8 mouse cellular contexts compared by ENCODE assay signal in genomic region chr13:54564232-54565200, GRCm38 (mm10). TPM values are rescaled to one million over a fixed set of nuclear protein-coding genes. Genes with fewer than 3 reads are reported as not detected.
DNase-seq lines count a peak whose midpoint lies in the region; ATAC-seq and TF ChIP-seq lines count a peak whose summit lies in the region.

No protein-coding gene starts in this region.

- H3K27ac ChIP-seq in left cerebral cortex, adult 2 months, result peak overlapping the region; percentile 90
- no peak overlapping the region for H3K27ac ChIP-seq in forebrain, embryonic 11.5 days (ENCODE audit: low read depth, low read length)
- H3K27ac ChIP-seq in limb, embryonic 10.5 days, result peak overlapping the region; percentile 88
- peak overlapping the region; percentile 88 for H3K27ac ChIP-seq in neural tube, embryonic 15.5 days (replicated peaks)

- no peaks in the 10 kb centered on the region for H3K27me3 ChIP-seq in forebrain, embryonic 11.5 days (ENCODE audit: control insufficient read depth, insufficient read depth, low read length)
- no peaks in the 10 kb centered on the region for H3K27me3 ChIP-seq in limb, embryonic 10.5 days (ENCODE audit: low read depth, poor library complexity, severe bottlenecking)
- H3K27me3 ChIP-seq in neural tube, embryonic 15.5 days (replicated peaks), result no peaks in the 10 kb centered on the region

- peak overlapping the region; percentile 91 for H3K9ac ChIP-seq in forebrain, embryonic 11.5 days (ENCODE audit: low read length)
- H3K9ac ChIP-seq in neural tube, embryonic 15.5 days (replicated peaks), result peak overlapping the region; percentile 96

- H3K36me3 ChIP-seq in forebrain, embryonic 11.5 days (ENCODE audit: control insufficient read depth, insufficient read depth, low read length), result peaks cover 7% of the 10 kb centered on the region; the same call in 1 of the 2 replicates
- peaks cover 44% of the 10 kb centered on the region for H3K36me3 ChIP-seq in limb, embryonic 10.5 days
- peaks cover 34% of the 10 kb centered on the region for H3K36me3 ChIP-seq in neural tube, embryonic 15.5 days

- intact Hi-C loops in left cerebral cortex, adult 2 months (cut with DNase I), result loop anchor here (1.0 to 5.0 kb wide), 3 partner anchors 10 to 97 kb away; partner anchors contain the start of genes Higd2a, Nop16 and Thoc3
- intact Hi-C loops in left cerebral cortex, postnatal 14 days (cut with DNase I), result no loop called here

- no peak for DNase-seq in left cerebral cortex, adult 2 months (ENCODE audit: extremely low spot score in 1 of 2, low spot score in 2 of 2)
- no peak for DNase-seq in left cerebral cortex, postnatal 14 days (ENCODE audit: low spot score in 2 of 2)
- peak; percentile 12 for DNase-seq in NIH3T3 (ENCODE audit: low read depth)
- DNase-seq in forebrain, embryonic 11.5 days (ENCODE audit: low spot score), result no peak
- DNase-seq in limb, embryonic 10.5 days (ENCODE audit: low spot score), result no peak
- DNase-seq in frontal cortex, adult 2 months (ENCODE audit: extremely low spot score in 1 of 2, low spot score in 1 of 2), result no peak
- no peak for DNase-seq in frontal cortex, postnatal 25 days (ENCODE audit: low spot score in 2 of 2)

- peak; percentile 1; the same call in 1 of the 2 replicates for ATAC-seq in forebrain, embryonic 11.5 days (replicated peaks; ENCODE audit: low FRiP score)
- ATAC-seq in neural tube, embryonic 15.5 days (ENCODE audit: low FRiP score), result peak; percentile 69

- peaks cover 6% of the 10 kb centered on the region; the same call in 1 of the 2 replicates for H3K4me1 ChIP-seq in forebrain, embryonic 11.5 days (replicated peaks; ENCODE audit: control insufficient read depth, insufficient read depth, low read length)
- H3K4me1 ChIP-seq in limb, embryonic 10.5 days, result peaks cover 15% of the 10 kb centered on the region
- peaks cover 22% of the 10 kb centered on the region for H3K4me1 ChIP-seq in neural tube, embryonic 15.5 days

- peak overlapping the region; percentile 58 for H3K4me2 ChIP-seq in forebrain, embryonic 11.5 days (ENCODE audit: low read depth, low read length, severe bottlenecking)
- H3K4me2 ChIP-seq in neural tube, embryonic 15.5 days, result peak overlapping the region; percentile 85

- no peak for TF ChIP-seq CTCF in left cerebral cortex, adult 2 months (IDR thresholded peaks at IDR 0.05)

- WGBS in forebrain, embryonic 11.5 days, result 12% methylated on average over 45 of the region's 45 CpGs
- 14% methylated on average over 45 of the region's 45 CpGs for WGBS in limb, embryonic 10.5 days
- 15% methylated on average over 38 of the region's 45 CpGs for WGBS in neural tube, embryonic 15.5 days

- H3K4me3 ChIP-seq in left cerebral cortex, adult 2 months, result peak overlapping the region; percentile 90
- peak overlapping the region; percentile 81 for H3K4me3 ChIP-seq in forebrain, embryonic 11.5 days (ENCODE audit: low read depth, low read length)
- peak overlapping the region; percentile 80 for H3K4me3 ChIP-seq in limb, embryonic 10.5 days
- H3K4me3 ChIP-seq in neural tube, embryonic 15.5 days (replicated peaks), result peak overlapping the region; percentile 99

- H3K9me3 ChIP-seq in forebrain, embryonic 11.5 days (ENCODE audit: control insufficient read depth, low read length), result no peaks in the 10 kb centered on the region
- H3K9me3 ChIP-seq in limb, embryonic 10.5 days (replicated peaks), result no peaks in the 10 kb centered on the region
- no peaks in the 10 kb centered on the region for H3K9me3 ChIP-seq in neural tube, embryonic 15.5 days (replicated peaks)

RNA-seq across cellular contexts. Expression of gene 4833439L19Rik, which starts 0.7 kb away (rescaled TPM):
- total RNA-seq in left cerebral cortex, adult 2 months (2021), result 100 to 1,000 TPM; 134 to 143 TPM
- total RNA-seq in left cerebral cortex, postnatal 14 days (2021), result 100 to 1,000 TPM; 149 to 151 TPM
- 250 and 259 TPM in 2 replicates for polyA plus RNA-seq in forebrain, embryonic 11.5 days (2014; fragmentation: Nextera tagmentation; extraction: Ambion mirVana)
- 198 TPM in 2 replicates for polyA plus RNA-seq in limb, embryonic 10.5 days (2016; fragmentation: Nextera tagmentation; extraction: Ambion mirVana)
- polyA plus RNA-seq in neural tube, embryonic 15.5 days (2015; fragmentation: Nextera tagmentation; extraction: Ambion mirVana), result 218 and 220 TPM in 2 replicates
- 165 and 175 TPM in 2 replicates for polyA plus RNA-seq in frontal cortex, adult 2 months (2012; rRNA removed)

RNA-seq across cellular contexts. Expression of gene Arl10, which starts 10.3 kb away (rescaled TPM):
- total RNA-seq in left cerebral cortex, adult 2 months (2021), result 10 to 100 TPM; 24.1 to 25.6 TPM
- total RNA-seq in left cerebral cortex, postnatal 14 days (2021), result 10 to 100 TPM; 25.6 to 28.5 TPM
- polyA plus RNA-seq in forebrain, embryonic 11.5 days (2014; fragmentation: Nextera tagmentation; extraction: Ambion mirVana), result 26.4 and 30.3 TPM in 2 replicates
- 28.8 and 31.5 TPM in 2 replicates for polyA plus RNA-seq in limb, embryonic 10.5 days (2016; fragmentation: Nextera tagmentation; extraction: Ambion mirVana)
- polyA plus RNA-seq in neural tube, embryonic 15.5 days (2015; fragmentation: Nextera tagmentation; extraction: Ambion mirVana), result 81.9 and 93.8 TPM in 2 replicates
- 13.5 and 20.6 TPM in 2 replicates for polyA plus RNA-seq in frontal cortex, adult 2 months (2012; rRNA removed)

RNA-seq across cellular contexts. Expression of gene Nop16, which starts 25.4 kb away (rescaled TPM):
- total RNA-seq in left cerebral cortex, adult 2 months (2021), result 10 to 100 TPM; 24.1 to 26.8 TPM
- total RNA-seq in left cerebral cortex, postnatal 14 days (2021), result 10 to 100 TPM; 27.0 to 30.4 TPM
- 71.1 and 78.9 TPM in 2 replicates for polyA plus RNA-seq in forebrain, embryonic 11.5 days (2014; fragmentation: Nextera tagmentation; extraction: Ambion mirVana)
- polyA plus RNA-seq in limb, embryonic 10.5 days (2016; fragmentation: Nextera tagmentation; extraction: Ambion mirVana), result 112 and 143 TPM in 2 replicates
- 64.7 and 69.8 TPM in 2 replicates for polyA plus RNA-seq in neural tube, embryonic 15.5 days (2015; fragmentation: Nextera tagmentation; extraction: Ambion mirVana)
- 24.5 and 29.3 TPM in 2 replicates for polyA plus RNA-seq in frontal cortex, adult 2 months (2012; rRNA removed)

RNA-seq across cellular contexts. Expression of gene Higd2a, which starts 25.5 kb away (rescaled TPM):
- total RNA-seq in left cerebral cortex, adult 2 months (2021), result 100 to 1,000 TPM; 134 to 144 TPM
- total RNA-seq in left cerebral cortex, postnatal 14 days (2021), result 100 to 1,000 TPM; 168 to 177 TPM
- 144 and 150 TPM in 2 replicates for polyA plus RNA-seq in forebrain, embryonic 11.5 days (2014; fragmentation: Nextera tagmentation; extraction: Ambion mirVana)
- 143 and 148 TPM in 2 replicates for polyA plus RNA-seq in limb, embryonic 10.5 days (2016; fragmentation: Nextera tagmentation; extraction: Ambion mirVana)
- polyA plus RNA-seq in neural tube, embryonic 15.5 days (2015; fragmentation: Nextera tagmentation; extraction: Ambion mirVana), result 267 and 285 TPM in 2 replicates
- polyA plus RNA-seq in frontal cortex, adult 2 months (2012; rRNA removed), result 233 and 327 TPM in 2 replicates

RNA-seq across cellular contexts. Expression of gene Cltb, which starts 46.6 kb away (rescaled TPM):
- total RNA-seq in left cerebral cortex, adult 2 months (2021), result 100 to 1,000 TPM; 304 to 316 TPM
- 100 to 1,000 TPM; 331 to 351 TPM for total RNA-seq in left cerebral cortex, postnatal 14 days (2021)
- 20.0 TPM in 2 replicates for polyA plus RNA-seq in forebrain, embryonic 11.5 days (2014; fragmentation: Nextera tagmentation; extraction: Ambion mirVana)
- 8.5 and 12.3 TPM in 2 replicates for polyA plus RNA-seq in limb, embryonic 10.5 days (2016; fragmentation: Nextera tagmentation; extraction: Ambion mirVana)
- 230 and 259 TPM in 2 replicates for polyA plus RNA-seq in neural tube, embryonic 15.5 days (2015; fragmentation: Nextera tagmentation; extraction: Ambion mirVana)
- polyA plus RNA-seq in frontal cortex, adult 2 months (2012; rRNA removed), result 306 and 339 TPM in 2 replicates
